Mouse (Mus musculus): ENCODE results near the gene Spc25.

DNA sequence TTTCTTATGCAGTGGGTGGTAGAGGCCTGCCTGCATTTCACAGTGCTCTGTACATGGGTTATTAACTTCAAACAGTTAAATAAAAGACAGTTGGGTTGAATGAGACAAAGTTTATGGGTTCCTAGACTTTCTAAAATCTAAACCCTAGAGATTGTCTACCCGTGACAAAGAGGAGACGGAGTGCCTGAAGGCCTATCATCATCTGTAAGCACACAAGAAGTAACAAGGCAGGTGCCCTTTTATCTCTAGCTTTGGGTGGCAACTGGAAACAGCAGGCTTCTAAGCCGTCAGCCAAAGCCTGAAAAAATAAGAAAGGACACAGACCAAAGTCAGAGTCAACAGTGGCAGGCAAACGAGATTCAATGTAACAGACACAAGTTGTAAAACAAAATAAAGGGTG is 16.8 kb downstream of the Spc25 start:
- TF ChIP-seq CTCF (IDR thresholded peaks at IDR 0.05; ENCODE audit: low read depth, low read length): no peak
- no peak for TF ChIP-seq POLR2A (IDR thresholded peaks at IDR 0.05; ENCODE audit: extremely low read depth, insufficient read depth, low read length)
